Mouse (Mus musculus): ENCODE measurements around the gene Tomm6.

Tomm6 gene

GRCm38 (mm10) chr17:47694503-47695336, 6.5 kb upstream of the Tomm6 start, which contains the start of gene Prickle4:
Gene Prickle4 (minus strand): TSS chr17:47694736.
- in situ Hi-C loops (cut with MseI, MboI) = no loop called here

- in situ Hi-C loops (cut with MseI, MboI) = no loop called here
Measured at GRCm38 (mm10) chr17:47694442-47694502, 6.1 kb upstream of the Tomm6 start, which contains the start of gene Gm21981. Gene Gm21981 (minus strand): TSS chr17:47694455.

DNA sequence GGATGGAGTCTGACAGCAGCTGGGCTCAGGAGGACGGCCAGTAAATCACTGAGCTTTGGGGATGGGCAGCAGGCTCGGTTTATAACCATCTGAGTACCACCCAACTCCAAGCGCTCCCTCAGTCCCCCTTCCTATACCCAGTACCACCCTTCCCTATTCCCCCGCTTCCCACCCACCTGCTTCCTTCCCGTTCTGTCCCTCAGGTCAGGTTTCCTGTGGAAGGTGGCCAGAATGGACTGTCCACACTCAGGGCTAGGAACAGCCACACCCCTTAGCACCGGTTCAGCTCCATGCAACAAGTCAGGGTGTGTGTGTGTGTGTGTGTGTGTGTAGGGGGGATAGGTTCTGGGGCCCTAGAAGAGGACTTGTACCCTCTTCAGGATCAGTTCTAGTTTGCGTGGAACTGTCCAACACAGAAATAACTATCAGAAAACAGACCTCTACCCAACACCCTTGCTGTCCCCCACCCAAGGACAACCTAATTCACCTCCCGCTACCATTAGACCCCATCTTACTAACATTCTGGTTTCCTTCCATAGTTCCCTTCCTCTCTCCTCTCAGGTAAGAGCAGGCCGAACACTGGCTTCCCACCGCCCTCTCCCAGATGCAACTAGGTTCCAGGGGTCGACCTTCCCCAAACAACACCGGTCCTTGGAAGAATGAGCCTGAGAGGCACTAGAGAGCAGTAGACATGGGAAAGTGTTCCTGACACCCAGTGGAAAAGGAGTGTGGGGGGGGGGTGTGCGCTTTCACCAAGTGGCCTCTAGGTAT, 5.7 kb upstream of the Tomm6 start:
- in situ Hi-C loops (cut with MseI, MboI) = no loop called here

- in situ Hi-C loops (cut with MseI, MboI) = no loop called here
Measured at GRCm38 (mm10) chr17:47691650-47692049, 3.5 kb upstream of the Tomm6 start.

GRCm38 (mm10) chr17:47689894-47690293, 1.7 kb upstream of the Tomm6 start:
- in situ Hi-C loops (cut with MseI, MboI) = no loop called here

DNA sequence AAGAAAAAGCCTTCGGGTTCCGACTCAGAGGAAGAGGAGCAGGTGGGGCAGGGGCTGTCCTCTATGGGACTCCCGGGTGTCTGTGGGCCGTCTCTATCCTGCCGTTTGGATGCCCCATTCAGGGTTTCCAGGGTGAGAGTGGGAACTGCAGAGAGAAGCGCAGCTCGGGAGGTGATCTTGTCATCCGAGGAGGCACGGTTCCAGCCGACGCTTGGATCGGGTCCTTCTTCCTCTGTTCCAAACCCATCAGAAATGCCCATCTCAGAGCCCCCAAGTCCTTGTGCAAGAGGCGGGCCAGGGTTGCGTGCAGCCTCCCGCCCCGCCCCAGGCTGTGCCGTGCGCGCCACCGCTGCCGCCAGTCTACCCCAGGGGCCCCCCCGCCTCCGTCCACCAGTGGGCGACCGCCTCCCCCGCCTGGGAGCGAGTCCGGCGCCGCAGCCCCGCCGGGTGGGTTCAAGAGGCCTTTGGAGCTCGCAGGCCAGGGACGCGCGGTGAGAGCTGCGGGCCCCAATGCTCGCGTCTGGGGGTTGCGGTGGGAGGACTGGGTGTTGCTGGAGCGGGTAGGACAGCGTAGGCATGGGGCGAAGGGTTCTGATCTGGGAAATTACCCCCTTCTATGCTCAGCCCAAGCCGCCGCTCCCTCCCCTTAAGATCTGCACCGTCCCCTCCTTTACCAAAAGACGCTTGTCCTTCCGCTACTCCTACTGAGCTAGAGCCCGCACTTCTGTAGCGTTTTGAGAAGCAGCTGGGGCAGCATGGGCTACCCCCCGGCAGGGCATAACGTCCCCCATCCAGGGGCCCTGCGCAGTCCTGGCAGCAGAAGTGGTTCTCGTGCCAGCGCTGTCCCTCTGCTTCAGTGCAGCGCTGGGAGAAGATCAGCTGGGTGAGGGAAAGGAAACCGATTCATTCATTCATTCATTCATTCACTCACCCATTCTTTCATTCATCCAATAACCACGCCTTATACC, 706 bp upstream of the Tomm6 start, which contains the start of gene Frs3:
Frs3 (plus strand) TSS at position 423 of the 968 bp plus-strand sequence.
- in situ Hi-C loops (cut with MseI, MboI) = no loop called here

DNA sequence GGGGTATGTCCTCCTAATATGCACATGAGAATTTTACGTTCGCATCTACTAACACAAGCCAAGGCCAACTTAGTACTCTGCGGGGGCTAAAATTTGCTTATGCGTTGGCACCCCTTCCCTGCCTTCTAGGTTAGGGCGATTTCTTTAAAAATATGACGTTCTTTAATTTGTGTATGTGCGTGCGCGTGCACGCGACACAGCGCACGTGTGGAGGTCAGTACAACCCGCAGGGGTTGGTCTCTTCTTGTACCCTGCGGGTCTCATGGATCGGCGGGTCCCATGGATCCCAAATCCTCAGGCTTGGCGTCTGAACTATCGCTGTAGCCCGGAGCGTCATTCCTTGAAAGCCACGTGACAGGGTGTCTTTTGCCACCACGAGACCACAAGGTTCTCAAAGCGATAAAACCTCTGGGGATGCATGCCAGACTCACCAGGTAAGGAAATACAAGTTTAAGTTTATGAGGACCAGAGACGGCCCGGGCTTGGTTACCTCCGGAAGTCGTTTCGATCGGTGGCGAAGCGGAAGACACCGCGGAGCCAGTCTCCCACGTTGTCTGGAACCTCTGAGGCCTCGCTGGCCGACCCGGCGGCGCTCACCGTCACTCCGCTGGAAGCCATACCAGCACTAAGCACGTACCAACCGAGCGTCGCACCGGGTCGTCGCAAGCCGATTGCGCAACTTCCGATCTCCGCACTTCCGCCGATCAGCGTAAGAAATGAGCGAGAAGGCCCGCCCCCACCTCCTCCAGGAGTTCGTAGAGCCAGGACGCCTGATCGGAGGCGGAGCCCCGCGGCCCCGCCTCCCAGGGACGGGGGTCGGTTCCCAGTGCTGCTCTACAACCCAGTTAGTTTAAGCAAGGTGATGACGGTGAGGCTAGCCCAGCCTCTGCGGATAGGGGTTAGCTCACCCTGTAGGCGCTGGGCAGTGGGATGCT, 510 bp downstream of the Tomm6 start:
- in situ Hi-C loops (cut with MseI, MboI) = no loop called here

DNA sequence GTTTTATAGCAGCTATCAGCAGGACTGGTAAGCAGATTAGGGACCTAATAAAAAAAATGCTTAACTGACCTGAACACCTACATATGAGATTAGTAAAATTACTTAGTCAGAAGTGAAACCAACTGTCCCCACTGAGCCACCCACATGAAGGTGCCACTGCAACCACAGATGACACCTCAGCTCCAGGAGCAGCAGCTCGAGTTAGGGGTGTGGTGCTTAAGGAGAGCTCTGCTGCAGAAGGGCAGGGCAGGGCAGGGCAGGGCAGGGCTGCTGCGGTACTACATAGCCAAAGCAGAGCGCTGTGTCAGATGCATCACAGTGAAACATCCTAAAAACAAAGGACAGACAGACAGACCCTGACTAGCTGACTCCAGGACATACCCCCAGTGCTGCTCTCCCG, 5.3 kb downstream of the Tomm6 start:
- in situ Hi-C loops (cut with MseI, MboI) = no loop called here

- in situ Hi-C loops (cut with MseI, MboI) = loop anchor here in 1 of 2 experiments (5.0 kb wide), 1 partner anchor 36 kb away; no protein-coding TSS in a partner anchor
Measured at GRCm38 (mm10) chr17:47678702-47679101, 9.5 kb downstream of the Tomm6 start.

DNA sequence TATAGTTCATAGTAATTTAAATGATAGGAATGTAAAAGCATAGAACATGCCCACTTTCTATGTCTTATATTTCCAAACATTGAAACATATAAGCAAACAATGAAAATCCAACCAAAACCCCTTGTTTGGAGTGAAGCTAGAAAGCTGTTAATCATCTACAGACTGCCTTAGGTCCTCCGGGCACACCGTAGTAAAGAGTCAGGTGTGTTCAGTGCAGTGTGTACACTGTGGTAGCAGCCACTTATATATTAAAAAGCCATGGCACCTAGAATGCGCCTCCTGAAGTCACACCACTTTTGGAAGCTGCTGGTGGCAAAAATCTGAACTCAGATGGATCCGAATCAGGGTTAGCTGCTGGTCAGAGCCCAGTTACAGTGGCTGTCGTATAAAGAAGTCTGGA, 9.9 kb downstream of the Tomm6 start:
- in situ Hi-C loops (cut with MseI, MboI) = loop anchor here in 1 of 2 experiments (5.0 kb wide), 1 partner anchor 36 kb away; no protein-coding TSS in a partner anchor

DNA sequence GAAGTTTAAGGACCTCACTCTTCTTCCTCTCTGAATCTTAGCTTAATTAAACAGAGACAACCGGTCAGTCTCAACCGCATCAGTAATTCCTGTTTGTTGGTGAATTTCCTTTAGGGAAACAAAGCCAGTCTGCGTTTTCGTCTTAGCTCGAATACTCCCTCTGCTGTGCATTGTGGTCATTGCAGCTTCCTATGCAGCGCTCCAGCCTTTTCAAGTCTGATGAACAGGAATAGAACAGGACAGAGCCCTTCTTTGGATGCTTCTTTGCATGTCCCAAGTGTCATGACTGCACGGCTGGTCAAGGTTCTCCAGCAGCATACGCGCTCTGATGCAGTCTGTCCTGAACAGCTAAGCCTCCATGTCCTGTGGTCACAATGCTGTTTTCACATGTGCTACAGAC, 11.6 kb downstream of the Tomm6 start:
- in situ Hi-C loops (cut with MseI, MboI) = loop anchor here in 1 of 2 experiments (5.0 kb wide), 1 partner anchor 34 kb away; no protein-coding TSS in a partner anchor

DNA sequence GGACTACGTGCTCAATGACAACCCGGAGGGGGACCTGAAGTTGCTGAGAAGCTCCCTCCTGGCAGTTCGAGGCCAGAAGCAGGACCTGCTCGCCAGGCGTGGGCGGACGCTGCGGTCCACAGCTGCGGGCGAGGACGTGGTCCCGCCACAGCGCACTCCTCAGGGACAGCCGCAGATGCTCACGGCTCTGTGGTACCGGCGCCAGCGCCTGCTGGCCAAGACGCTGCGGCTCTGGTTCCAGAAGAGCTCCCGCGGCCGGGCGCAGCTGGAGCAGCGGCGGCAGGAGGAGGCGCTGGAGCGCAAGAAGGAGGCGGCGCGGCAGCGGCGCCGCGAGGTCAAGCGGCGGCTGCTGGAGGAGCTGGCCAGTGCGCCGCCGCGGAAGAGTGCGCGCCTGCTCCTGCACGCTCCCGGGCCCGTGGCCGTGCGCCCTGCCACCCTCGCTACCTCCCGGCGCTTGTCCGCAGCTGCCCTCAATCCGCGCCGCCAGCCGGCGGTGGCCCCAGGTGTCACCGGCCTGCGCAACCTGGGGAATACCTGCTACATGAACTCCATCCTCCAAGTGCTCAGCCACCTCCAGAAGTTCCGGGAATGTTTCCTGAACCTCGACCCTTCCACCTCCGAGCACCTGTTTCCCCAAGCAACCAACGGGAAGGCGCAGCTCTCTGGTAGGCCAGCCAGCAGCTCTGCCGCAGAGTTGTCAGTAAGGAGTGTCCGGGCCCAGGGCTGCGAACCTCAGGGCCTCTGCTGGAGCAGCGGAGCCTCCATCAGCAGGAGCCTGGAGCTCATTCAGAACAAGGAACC, 15.7 kb downstream of the Tomm6 start:
- in situ Hi-C loops (cut with MseI, MboI) = no loop called here

GRCm38 (mm10) chr17:47671988-47672310, 16.2 kb downstream of the Tomm6 start:
- in situ Hi-C loops (cut with MseI, MboI) = no loop called here

DNA sequence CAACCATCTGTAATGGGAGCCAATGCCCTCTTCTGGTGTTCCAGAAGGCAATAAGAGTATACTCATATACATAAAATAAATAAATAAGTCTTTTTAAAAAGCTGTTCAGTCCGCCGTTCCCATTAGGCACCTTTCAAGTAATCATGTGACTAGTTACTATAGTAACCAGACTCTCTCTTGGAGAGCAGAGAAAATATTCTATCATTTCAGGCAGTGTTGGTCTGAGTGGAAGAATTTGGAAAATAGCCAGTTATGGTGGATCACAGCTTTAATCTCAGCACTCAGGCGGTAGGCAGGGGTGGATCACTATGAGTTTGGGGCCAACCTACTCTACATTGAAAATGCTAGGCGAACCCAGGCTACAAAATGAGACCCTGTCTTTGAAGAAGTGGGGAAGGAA, 19.0 kb downstream of the Tomm6 start:
- in situ Hi-C loops (cut with MseI, MboI) = no loop called here

- in situ Hi-C loops (cut with MseI, MboI) = no loop called here
Measured at GRCm38 (mm10) chr17:47664474-47664873, 23.7 kb downstream of the Tomm6 start.

DNA sequence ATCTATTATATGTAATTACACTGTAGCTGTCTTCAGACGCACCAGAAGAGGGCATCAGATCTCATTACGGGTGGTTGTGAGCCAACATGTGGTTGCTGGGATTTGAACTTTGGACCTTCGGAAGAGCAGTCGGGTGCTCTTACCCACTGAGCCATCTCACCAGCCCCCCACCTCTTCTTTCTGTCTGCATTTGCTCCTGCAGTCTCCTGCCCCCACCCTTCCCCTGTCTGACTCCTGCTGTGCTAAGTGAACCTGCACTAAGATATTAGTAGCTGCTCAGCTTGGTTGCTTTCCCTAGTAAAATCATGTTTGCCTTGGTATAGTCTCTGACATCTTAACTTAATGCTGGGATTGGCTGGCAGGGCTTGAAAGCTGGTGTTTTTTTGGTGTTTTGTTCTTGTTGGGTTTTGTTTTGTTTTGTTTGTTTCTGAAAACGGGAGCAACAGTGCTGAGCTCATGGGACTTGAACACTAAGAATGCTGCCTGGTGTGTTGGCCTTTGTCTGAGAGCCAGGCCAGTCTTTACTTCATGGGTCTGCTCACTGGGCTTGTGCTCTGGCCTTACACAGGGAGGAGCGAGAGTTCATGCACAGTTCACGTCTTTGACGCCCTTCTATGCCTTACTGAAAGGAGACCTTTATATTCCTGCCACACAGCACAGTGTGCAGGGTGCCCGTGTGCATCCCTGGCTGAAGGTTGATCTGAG, 25.0 kb downstream of the Tomm6 start:
- in situ Hi-C loops (cut with MseI, MboI) = no loop called here

DNA sequence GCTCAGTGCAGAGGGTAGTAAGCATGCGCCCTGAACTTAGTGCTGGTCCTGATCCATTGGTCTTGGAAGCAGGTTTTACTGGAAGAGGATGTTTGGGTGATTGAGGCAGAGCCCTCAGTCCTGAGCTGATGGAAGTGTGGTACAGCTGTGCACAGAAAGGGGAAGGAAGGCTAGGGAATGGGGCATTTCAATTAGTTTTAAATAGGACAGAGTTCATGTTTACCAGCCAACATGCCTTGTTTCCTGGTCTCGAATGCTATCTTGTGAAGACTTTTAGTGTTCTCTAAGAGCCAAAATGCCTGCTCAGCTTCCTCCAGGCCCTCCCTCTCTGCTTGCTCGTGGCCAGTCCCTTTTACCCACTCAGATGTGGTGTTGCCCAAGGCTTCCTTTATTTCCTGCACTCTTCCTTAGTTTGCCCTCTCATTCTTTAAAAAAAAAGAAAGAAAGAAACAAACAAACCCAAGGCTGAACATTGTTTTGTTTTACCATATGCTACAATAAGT, 29.4 kb downstream of the Tomm6 start:
- in situ Hi-C loops (cut with MseI, MboI) = no loop called here

- in situ Hi-C loops (cut with MseI, MboI) = no loop called here
Measured at GRCm38 (mm10) chr17:47657901-47658300, 30.3 kb downstream of the Tomm6 start.

DNA sequence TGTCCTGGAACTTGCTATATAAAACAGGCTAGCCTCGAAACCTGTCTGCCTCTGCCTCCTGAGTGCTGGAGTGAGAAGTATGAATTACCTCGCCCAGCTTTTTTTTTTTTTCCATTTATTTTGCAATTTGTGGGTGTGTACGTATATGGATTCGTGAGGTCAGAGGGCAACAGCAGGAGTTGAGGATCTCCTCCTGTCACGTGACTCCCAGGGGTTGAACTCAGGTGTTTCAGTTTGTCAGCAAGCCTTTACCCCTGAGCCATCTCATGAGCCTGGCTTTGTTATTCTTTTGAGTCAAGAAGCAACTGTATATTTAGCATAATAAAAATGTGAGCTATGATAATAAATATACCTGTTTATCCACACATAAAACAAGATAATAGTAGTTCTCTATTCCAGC, 32.5 kb downstream of the Tomm6 start:
- in situ Hi-C loops (cut with MseI, MboI) = no loop called here

Data from mouse trophoblast stem cell (cell line).